Mouse (Mus musculus) gastrocnemius, postnatal 10 days (tissue): Measurements from ENCODE around the gene Fcna. TPM values are rescaled to one million over a fixed set of nuclear protein-coding genes. Genes with fewer than 3 reads are reported as not detected.

Source experiments
- DNase-seq: peaks from one replicate; pipeline ENCODE4 v3.0.0; 2021; ENCODE audit warnings: mixed read lengths
- total RNA-seq, 2 experiments: library from RNA; stranded (reverse); gene quantifications; 2 replicates each; pipeline ENCODE4 v1.2.3; 2021

Fcna gene
- total RNA-seq, 2 experiments from 2014 or later: 5.6 to 6.5 TPM

DNA sequence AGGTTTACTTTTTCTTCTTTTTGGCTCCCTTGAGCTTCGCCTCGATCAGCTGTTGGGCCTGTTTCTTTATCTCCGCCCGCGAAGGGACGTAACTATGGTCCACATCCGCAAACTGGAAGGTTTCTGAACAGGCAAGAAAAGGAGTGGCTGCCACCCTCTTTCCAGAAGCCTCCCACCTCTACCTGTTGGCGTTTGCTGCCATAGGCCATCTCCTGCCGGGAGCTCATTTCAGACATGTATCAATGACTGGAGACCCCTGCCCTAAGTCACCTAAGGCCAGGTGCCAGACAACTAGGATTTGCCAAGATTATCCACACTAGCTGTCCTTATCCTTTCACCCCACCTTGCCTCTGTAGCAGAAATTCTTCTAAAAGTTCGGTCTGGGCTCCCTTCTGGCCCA, 19.2 kb downstream of the Fcna start:
- no peak for DNase-seq

DNA sequence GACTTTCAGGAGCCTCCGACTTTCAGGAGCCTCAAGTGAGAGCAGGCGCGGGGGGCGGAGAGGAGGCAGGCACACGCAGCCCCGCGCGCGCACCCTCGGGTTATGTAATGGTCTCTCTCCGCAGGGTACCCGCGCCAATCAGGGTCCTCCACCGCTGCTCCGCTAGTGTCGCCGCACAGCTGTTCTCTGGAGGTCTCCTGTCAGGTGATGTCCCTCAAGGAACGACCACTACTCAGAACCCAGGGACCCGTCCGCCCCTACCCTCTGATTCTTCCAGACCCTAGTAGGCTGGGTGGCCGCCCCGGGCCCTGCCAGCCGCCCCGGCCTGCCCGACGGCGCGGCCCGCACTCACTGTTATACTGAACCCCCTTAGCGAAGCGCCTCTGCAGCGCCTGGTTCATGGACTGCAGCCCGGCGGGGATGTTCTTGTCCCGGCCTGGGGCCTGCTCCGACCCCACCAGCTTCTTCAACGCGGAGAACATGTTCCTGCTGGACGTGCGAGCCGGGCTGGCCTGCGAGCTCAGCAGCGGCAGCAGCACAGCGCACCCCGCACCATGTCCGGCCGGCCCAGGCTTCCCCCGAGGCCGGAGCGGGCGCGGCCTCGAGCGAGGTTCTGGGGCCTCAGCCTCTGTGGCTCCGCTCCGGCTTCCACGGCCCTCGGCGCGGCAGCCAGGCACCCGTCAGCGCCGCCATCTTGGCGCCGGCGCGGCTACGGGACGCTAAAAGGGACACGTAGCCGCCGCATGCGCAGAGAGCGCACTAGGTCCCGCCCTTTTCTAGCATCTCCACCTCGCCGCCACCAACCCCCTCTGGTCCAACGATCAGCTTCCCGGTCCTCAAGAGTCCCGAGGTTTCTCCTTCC, 19.8 kb downstream of the Fcna start, which contains the start of gene Rabl6:
Gene Rabl6, minus strand, starts transcription at position 761 of the 862 bp plus-strand sequence.
- peak; percentile 89 for DNase-seq

DNA sequence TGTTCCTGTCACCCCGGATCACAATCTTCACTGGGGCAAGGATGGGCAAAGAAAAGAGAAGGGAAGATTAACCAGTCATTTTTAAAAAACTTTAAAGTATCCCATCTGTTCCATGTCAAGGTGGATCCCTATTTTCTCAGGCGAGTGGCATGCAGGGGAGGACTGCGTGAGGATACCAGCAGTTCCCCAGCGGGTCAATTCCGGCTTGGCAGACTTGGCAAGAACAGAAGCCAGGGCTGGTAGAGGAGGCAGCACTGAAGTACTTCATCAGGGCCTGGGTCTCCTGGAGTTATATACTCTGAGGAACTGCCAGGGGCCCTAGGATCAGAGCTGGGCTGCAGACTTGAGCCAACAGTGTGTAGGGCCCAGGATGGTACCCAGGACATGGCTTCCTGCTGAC, 25.3 kb downstream of the Fcna start:
- DNase-seq: no peak

DNA sequence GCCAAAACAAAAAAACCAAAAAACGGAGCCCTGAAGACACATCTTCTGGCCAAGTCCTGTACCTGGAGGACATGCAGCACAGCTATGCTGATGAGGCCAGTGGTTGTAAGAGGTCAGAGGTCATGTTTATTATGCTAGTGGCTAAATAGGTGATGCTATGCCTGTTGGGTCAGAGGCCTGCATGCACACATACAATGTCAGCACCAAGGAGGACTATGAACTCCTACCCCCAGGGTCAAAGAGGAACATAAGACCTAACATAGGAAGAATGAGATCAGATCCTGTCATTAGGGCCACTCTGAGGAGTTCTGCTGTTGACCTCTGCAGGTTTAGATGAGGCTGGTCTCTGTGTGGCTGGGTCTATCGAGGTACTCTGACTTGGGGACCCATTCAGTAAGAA, 27.8 kb downstream of the Fcna start:
- DNase-seq: no peak

DNA sequence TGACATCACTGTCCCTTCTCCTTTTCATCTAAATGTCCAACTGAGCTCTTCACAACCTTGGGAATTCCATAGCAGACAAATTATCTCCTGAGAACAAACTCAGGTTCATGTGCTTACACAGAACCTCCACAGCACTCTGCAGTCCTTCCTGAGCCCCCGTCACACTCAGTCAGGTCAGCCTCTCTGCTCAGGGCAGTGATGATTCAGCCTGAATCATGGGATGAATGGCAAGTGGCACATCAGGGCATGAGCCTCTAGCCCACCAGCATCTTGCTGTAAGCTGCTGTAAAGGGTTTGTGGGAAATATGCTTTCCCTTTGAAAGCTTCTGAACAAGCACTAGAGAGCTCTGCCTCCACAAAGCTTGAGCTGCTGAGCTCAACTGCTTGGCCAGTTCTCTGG, 29.1 kb downstream of the Fcna start:
- DNase-seq: no peak

DNA sequence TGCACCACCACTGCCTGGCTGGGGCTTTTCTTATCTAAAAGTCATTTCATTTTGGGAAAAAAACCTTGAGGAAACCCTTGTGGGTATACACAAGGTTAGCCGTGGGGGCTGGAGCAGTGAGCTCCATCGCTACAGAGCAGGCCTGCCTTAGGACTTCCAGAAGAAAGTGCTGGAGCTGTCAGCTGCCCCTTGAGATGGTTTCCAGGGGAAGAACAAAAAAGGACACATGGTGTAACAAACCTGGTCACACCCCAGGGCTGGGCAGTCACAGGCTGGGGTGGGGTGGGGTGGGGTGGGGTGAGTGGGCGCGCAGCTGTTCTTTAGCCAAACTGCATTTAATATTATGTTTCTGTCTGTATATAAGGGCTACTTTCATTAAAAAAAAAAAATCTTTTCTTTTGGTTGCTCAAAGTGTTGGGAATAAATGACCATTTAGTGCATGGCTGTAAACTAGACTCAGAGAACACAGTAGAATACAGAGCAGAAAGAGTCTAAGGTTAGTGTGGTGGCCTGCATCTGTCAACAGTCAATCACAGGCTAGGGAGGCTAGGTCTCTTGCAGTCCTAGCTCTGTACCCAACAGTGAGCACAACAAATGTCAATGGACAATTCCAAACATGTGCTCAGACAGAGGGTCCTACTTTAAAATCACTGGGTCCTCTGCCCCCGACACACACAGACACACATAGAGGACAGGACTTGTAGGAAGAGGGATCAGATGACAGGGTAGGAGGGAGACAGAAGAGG, 30.9 kb downstream of the Fcna start:
- DNase-seq: no peak

DNA sequence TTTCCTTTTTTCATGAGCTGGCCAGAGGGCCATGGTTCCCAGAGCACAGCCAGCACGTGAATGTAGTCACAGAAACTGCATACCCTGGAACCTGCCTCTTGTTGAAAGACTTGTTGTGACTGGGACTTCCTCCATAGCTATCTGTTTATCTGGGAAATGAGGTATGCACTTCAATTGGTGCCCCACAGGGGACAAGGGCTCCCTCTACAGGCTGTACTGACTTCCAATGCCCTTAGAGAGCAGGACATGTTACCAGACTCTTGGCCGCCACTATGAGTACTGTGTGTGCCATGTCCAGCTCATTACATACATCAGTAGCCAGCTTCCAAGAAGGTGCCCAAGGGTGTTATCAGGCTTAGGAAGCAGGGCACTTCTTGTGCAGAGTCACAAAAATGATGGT, 36.0 kb downstream of the Fcna start:
- DNase-seq: no peak

DNA sequence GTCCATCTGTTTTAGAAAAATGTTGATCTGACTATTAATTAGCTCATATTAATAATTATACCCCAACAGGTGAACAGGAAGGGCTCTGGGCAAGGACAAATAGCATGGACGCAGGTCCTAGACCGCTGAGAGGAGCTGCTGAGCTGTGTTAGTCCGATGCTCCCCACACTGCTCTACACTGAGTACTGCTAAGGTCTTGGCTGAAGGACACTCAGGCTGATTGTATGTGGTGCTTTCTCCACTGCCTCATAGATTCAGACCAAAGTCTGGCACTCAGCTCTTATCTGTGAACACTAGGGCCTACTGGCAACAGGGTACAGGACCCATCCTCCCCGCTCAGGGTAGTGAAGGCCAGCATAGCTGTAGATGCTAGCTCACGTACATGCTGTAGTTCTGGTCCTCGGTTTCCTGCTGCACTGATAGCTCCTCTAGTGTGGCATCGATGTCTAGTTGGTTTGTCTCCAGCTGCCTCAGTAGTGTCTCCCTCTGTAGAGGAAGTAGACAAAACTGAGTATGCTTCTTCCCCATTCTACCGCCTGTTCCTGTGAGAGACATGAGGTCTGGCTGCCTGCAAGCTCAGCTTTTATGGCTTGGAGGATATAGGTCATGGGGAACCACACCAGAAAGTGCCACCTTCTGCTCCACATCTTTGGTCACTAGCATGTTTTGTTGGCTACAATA, 39.5 kb downstream of the Fcna start:
- DNase-seq: no peak

DNA sequence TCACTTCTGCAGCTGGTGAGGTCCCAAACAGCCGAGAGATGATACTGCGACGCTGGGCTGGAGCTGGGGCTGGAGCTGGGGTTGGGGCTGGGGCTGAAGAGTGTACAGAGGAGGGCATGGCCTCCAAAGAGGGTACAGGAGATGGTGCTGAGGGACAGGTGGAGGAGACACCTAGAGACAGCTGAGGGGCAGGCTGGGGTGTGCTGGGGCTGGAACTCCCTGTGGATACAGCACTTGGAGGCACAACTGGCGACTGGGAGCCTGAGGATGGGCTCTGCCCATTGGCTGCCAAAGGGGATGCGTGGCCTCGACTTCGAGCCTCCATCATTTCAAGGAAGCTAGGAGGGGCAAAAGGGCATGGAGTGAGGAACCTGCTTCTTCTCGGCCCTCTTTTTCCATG, 40.5 kb downstream of the Fcna start:
- no peak for DNase-seq

DNA sequence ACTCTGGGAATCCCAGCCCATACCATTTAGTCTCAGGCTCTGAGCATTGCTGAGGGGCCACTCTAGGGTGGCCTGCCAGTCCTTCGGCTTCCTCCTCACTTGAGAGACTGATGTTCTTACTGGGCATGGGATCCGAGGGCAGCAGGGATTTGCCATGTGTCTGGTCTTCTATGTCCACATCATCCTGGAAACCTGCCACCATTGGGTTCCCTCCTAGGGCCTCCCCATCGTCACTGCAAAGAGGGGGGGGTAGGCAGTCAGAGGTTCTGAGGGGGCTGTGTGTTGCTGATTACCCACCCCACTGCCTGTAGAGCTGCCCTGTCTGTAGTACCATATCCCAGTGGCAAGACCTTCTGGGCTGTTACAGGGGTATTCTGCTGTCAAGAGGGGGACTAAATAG, 42.2 kb downstream of the Fcna start:
- DNase-seq: no peak

DNA sequence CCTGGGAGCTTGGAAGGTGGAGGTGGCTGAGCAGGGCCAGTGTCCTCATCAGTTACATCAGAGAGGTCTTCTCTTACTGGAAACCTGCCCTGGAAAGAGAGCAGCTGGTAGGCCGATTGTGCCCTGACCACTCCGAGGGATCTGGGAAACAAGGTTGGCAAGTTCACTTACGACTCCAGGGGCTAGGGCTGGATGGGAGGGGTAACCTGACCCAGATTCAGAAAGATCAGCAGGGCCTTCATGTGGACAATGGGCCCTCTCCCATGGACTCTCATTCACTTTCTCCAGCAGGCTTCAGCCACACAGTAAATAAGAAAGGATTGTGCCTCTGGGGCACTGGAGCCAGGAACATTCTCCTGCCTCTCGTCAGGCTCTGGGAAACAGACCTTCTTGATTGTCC, 43.0 kb downstream of the Fcna start:
- no peak for DNase-seq

DNA sequence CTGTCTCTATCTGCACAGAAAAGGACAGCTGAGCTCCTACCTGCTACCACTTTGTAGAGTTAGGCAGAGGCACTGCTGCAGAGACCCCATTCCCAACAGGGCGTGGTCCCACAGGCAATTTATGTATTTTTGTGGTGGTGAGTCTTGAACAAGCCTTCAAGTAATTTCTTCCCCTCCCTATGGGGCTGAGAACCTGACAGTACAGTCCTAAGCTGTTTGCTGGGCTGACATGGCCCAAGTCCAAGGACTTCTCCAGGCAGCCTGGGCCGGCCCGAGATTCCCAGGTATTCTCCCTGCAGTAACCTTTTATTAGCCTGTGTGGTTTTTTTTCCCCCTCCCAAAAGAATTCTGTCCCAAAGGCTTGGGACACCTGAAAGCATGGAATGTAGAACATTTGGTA, 43.7 kb downstream of the Fcna start:
- no peak for DNase-seq

DNA sequence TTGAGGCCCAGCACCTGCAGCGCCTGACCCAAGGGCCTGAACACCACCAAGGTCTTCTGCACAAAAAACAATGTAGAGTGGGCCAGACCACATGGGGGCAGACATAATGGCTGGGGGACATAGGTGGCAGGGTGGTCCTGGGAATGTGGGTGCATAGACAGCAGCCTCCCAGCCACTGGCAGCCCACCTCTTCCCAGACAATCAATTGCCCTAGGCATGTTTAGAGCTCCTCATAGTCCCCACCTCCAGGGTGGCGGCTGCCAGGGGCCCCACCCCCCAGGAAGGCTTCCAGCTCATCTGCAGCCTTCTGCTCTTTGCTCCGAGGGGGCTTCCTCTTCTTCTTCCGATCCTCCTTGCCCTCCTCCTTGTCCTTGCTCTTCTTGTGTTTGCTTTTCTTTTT, 44.3 kb downstream of the Fcna start:
- DNase-seq: no peak

DNA sequence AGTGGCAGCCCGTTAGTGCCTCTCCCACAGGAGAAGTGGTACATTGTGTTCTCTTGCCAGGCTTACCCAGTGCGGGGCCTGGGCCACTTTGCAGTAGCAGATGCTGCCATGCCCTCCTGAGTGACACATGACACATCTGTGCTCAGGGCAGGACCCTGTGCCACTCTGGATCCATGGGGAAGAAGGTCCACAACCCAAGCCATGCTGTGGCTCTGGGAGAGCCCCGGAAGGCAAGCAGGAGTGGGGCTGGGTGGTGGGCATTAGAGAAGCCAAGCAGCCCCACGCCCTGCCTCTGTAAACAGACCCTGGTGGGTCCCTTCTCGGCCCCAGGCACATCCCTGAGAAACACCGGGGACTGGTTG, 44.7 kb downstream of the Fcna start:
- no peak for DNase-seq

DNA sequence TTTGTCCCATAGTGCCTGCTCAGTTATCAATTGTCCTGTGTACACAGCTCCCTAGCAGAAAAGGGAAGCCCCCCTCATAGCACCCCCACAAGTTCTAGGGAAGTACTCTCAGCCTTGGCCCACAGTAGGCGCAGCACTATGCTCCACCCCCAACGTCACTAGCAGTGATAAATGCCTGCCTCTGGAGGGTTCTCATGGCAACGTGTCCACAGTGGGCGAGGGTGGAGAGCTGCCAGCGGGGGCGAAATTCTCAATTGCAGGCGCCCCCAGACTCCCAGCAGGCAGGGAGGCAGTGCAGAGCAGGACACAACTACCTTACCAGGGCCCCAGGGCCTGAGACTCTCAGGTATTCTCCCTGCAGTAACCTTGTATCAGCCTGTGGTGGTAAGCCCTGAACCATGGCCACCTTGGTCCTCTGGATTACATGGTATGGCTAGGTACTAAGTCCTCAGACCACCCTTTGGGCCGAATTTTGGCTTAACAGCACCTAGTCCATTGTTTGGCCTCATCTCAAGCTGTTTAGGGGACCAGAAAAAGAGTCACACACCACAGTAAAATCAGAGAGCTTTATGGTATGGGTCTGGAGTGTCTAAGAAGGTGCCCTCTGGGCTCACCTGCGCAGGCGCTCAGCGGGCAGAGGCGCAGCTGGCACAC, 45.2 kb downstream of the Fcna start:
- DNase-seq: no peak

DNA sequence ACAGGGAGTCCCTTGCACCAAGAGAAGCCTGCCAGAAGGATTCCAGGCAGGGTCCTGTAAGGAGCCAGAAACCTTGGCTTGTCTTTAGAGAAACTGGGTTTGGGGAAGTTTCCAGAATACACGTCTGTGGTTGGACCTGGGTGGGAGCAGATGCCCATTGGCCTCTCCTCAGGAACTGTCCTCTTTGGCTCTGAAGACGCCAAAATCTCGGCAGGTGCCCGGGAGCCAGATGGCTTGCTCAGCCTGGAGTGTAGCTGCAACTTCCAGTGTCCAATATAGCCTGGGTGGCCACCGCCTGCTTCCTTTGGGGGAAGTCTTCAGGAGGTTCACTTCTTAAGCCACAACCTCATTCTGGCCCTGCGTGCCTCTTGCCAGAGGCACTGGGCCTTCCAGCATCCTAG, 45.9 kb downstream of the Fcna start:
- DNase-seq: no peak

DNA sequence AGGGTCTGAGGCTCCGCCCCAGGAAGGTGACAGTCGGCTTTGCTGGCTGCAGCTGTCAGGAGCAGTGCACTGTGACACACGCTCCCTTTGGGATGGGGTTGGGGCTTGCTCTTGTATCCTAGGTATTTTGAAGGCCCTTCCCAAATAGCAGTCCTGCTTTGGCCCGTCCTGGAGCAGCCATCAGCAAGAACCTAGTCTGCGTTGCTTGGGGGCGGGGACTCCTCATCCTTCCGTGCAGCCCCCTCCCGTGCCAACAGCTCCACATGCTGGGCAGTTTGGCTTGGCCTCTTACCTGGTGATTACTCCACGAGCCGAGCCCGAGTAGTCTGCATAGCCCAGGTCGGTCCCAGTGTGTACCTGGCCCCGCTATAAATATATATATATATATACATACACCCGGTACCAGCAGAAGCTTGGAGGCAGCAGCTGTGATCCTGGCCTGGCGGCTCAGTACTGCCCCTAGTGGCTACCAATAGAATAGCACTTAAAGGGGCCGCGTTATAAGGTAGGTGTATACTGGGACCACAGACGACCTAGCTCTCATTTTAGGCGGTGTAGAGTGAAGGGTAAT, 46.5 kb downstream of the Fcna start, which contains the start of gene Ajm1:
Gene Ajm1, minus strand, starts transcription at position 464 of the 571 bp plus-strand sequence.
- peak; percentile 42 for DNase-seq

DNA sequence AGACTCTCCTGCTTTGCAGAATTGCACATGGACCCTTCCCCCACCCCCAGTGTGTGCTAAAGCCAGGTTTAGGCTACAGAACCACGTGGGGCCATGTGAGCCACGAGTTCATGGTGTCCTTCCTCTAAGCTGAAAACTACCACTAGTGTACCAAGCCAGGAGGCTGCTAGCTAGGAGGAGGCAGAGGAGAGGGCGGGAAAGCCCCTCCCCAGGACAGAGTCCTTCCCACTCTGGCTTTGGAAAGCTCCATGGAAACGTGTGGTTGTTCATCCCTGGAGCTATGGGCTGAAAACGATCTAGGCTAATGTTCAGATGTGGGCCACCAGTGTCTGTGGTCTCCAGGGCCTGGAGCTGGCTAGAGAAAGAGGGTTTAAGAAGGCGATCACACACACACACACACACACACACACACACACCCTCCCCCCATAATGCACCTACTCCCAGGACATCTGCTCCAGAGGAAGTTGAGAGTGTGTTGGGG, 47.2 kb downstream of the Fcna start:
- DNase-seq: no peak

DNA sequence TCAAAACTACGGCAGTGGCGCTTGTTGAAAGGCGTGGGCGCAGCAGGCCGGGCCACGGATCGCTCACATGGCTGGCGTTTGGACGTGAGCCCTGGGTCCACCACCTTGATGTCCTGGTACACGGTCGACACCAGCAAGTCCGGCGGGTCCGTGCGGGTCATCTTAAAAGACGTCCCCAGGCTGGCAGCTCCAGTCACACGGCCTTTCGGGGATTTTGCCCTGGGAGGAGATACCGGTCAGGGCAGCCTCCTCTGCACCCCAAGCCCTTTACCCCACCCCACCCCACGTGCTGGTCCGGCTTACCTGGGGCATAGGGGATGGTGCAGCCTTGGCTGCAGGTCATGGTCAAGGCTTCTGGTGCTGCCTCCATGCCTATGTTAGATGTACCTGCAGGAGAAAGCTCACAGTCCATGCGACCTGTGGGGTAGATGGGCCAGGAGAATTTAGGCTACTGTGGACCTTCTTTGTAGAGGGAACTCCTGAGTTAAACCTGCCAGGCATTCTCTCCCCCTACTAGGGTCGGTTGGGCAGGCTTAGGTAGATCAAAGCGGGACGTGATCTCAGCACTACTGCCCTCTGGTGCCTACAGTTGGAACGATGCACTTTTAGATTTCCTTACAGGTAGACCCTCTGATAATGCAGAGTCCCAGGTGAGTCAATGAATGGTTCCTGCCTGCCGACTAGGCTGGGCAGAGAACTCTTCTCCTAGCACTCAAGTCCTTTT, 47.9 kb downstream of the Fcna start:
- no peak for DNase-seq

DNA sequence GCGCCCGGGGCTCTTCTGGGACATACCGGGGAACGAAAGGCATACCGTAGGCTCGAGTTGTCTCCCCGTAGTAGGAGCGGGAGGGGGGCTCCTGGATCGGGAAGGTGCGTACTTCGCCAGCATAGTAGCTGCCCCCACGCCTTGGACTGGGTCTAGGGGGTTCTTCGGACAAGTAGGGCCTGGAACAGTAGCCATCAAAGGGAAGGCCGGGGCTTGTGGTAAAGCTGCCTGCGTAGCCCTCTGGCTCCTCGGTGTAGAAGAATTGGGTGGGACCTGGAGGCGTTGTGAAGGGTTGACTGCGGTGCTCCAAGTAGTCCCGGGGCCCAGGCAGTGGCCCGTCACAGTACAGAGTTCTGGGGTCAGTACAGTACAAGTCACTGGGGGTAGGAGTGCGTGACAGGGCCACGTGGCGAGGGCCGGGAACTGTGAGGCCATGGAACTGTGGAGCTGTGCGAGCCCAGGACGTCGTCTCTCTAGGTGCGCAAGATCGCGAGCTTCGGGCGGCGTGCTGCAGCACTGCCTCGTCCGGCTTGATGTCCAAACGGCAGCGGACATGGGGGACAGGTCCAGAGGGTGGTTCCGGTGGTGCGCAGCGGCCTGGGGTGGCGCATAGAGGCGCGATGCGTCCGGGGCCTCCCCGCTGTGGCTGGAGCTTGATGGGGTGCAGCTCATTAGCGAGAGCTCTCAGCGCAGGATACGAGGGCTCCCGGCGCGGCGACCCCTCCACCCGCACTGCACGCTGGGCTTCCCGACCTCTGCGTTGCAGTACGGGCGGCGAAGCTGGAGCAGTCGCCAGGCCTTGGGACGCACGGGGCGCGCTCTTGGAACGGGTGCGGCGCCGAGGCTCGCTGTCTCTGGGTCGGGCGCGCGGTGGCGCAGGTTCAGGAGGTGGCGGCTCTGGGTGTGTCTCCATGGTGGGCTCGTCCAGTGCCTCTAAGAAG, 48.8 kb downstream of the Fcna start:
- DNase-seq: no peak
